In the genomic region with DNA sequence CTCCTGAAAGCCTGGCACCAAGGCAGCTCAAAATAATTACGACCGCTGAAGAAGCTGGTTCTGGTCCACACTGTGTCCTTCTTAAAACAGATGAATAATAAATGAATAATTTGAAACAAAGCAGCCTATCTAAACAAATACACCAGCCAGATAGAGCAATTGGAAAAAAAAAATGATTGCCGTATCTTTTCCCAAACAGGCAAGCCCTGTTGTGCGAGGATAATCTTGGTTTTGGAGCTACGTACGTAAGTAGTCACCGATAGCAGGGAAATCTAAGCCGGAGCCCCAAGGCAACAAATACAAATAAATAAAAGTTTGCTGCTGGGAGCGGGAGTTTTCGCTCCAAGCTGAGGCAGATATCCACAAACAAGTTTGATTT, we compare ENCODE assay signal across 8 mouse cellular contexts. TPM values are rescaled to one million over a fixed set of nuclear protein-coding genes. Genes with fewer than 3 reads are reported as not detected.
DNase-seq lines count a peak whose midpoint lies in the region; ATAC-seq and TF ChIP-seq lines count a peak whose summit lies in the region.

No protein-coding gene starts in this region.

- no peak for DNase-seq in lung, embryonic 14.5 days
- no peak for DNase-seq in lung, adult 2 months
- DNase-seq in forebrain, embryonic 14.5 days (ENCODE audit: low spot score), result peak; percentile 22
- DNase-seq in limb, embryonic 14.5 days (ENCODE audit: low spot score), result no peak
- DNase-seq in retina, postnatal 1 day, result no peak
- DNase-seq in adrenal gland, postnatal 36 days, result no peak
- DNase-seq in lung, postnatal 36 days, result no peak

- no peak for TF ChIP-seq CTCF in lung, embryonic 14.5 days (IDR thresholded peaks at IDR 0.05; ENCODE audit: low read depth)
- TF ChIP-seq CTCF in lung, adult 2 months (IDR thresholded peaks at IDR 0.05; ENCODE audit: insufficient read depth, low read length), result no peak
- TF ChIP-seq CTCF in olfactory bulb, adult 2 months (IDR thresholded peaks at IDR 0.05; ENCODE audit: insufficient read depth, low read depth, low read length), result no peak

- no peak overlapping the region for H3K9ac ChIP-seq in lung, embryonic 14.5 days
- 0 out of 2 replicates have a peak overlapping the region, but pooled peaks have one; percentile 13 for H3K9ac ChIP-seq in forebrain, embryonic 14.5 days (ENCODE audit: low read length)
- H3K9ac ChIP-seq in limb, embryonic 14.5 days (ENCODE audit: low read depth, low read length, severe bottlenecking), result peak overlapping the region; percentile 47; the same call in 1 of the 2 replicates

- H3K27ac ChIP-seq in lung, embryonic 14.5 days (ENCODE audit: low read depth), result no peak overlapping the region
- H3K27ac ChIP-seq in forebrain, embryonic 14.5 days (ENCODE audit: low read depth, low read length), result no peak overlapping the region
- H3K27ac ChIP-seq in limb, embryonic 14.5 days (replicated peaks; ENCODE audit: low read depth, low read length), result no peak overlapping the region
- H3K27ac ChIP-seq in olfactory bulb, adult 2 months (ENCODE audit: insufficient read depth, low read depth, low read length), result no peak overlapping the region

- ATAC-seq in lung, embryonic 14.5 days (ENCODE audit: insufficient read depth), result no peak
- 0 out of 2 replicates have a peak, but pooled peaks have one; percentile 12 for ATAC-seq in forebrain, embryonic 14.5 days
- ATAC-seq in limb, embryonic 14.5 days (ENCODE audit: low FRiP score, low read depth), result no peak

- no peaks in the 10 kb centered on the region for H3K36me3 ChIP-seq in lung, embryonic 14.5 days (ENCODE audit: insufficient read depth)
- H3K36me3 ChIP-seq in forebrain, embryonic 14.5 days (ENCODE audit: control insufficient read depth, insufficient read depth, low read length), result no peaks in the 10 kb centered on the region
- H3K36me3 ChIP-seq in limb, embryonic 14.5 days (ENCODE audit: control insufficient read depth, insufficient read depth, low read length), result no peaks in the 10 kb centered on the region

- peak overlapping the region; percentile 83 for H3K4me2 ChIP-seq in lung, embryonic 14.5 days
- H3K4me2 ChIP-seq in forebrain, embryonic 14.5 days (ENCODE audit: low read length), result peak overlapping the region; percentile 80
- H3K4me2 ChIP-seq in limb, embryonic 14.5 days (replicated peaks; ENCODE audit: low read depth, low read length, severe bottlenecking), result peak overlapping the region; percentile 80

- no peaks in the 10 kb centered on the region for H3K4me1 ChIP-seq in lung, embryonic 14.5 days (ENCODE audit: insufficient read depth)
- peaks cover 3% of the 10 kb centered on the region for H3K4me1 ChIP-seq in lung, adult 2 months (ENCODE audit: control insufficient read depth, insufficient read depth, low read length)
- H3K4me1 ChIP-seq in forebrain, embryonic 14.5 days (ENCODE audit: control insufficient read depth, insufficient read depth, low read length), result peaks cover 10% of the 10 kb centered on the region
- H3K4me1 ChIP-seq in limb, embryonic 14.5 days (ENCODE audit: control insufficient read depth, insufficient read depth, low read length), result peaks cover 7% of the 10 kb centered on the region
- peaks cover 8% of the 10 kb centered on the region for H3K4me1 ChIP-seq in olfactory bulb, adult 2 months (ENCODE audit: control insufficient read depth, insufficient read depth, low read length)

- no peaks in the 10 kb centered on the region for H3K9me3 ChIP-seq in lung, embryonic 14.5 days (ENCODE audit: low read depth, low read length)
- H3K9me3 ChIP-seq in forebrain, embryonic 14.5 days (replicated peaks; ENCODE audit: control insufficient read depth, low read length), result no peaks in the 10 kb centered on the region
- H3K9me3 ChIP-seq in limb, embryonic 14.5 days (ENCODE audit: control insufficient read depth, low read length), result no peaks in the 10 kb centered on the region

- 10% methylated on average over 10 of the region's 10 CpGs for WGBS in lung, embryonic 14.5 days
- WGBS in lung, adult 2 months, result 15% methylated on average over 10 of the region's 10 CpGs
- 16% methylated on average over 10 of the region's 10 CpGs for WGBS in forebrain, embryonic 14.5 days
- 22% methylated on average over 10 of the region's 10 CpGs for WGBS in limb, embryonic 14.5 days
- WGBS in olfactory bulb, adult 2 months, result 10% methylated on average over 10 of the region's 10 CpGs

- no peak for TF ChIP-seq POLR2A in lung, adult 2 months (IDR thresholded peaks at IDR 0.05; ENCODE audit: borderline replicate concordance, extremely low read depth, low read depth, low read length)
- no peak for TF ChIP-seq POLR2A in limb, embryonic 14.5 days (IDR thresholded peaks at IDR 0.05; ENCODE audit: borderline replicate concordance, extremely low read depth, insufficient read depth, insufficient read length)
- no peak for TF ChIP-seq POLR2A in olfactory bulb, adult 2 months (IDR thresholded peaks at IDR 0.05; ENCODE audit: insufficient read depth, low read depth, low read length)

- peaks cover 32% of the 10 kb centered on the region for H3K27me3 ChIP-seq in lung, embryonic 14.5 days (ENCODE audit: insufficient read depth, low read length)
- peaks cover 16% of the 10 kb centered on the region for H3K27me3 ChIP-seq in forebrain, embryonic 14.5 days (replicated peaks; ENCODE audit: control insufficient read depth, insufficient read depth, low read length)
- H3K27me3 ChIP-seq in limb, embryonic 14.5 days (ENCODE audit: control insufficient read depth, insufficient read depth, low read length), result peaks cover 18% of the 10 kb centered on the region

- peak overlapping the region; percentile 41 for H3K4me3 ChIP-seq in lung, embryonic 14.5 days (ENCODE audit: low read depth, low read length)
- no peak overlapping the region for H3K4me3 ChIP-seq in lung, adult 2 months (replicated peaks; ENCODE audit: extremely low read depth, low read depth, low read length)
- H3K4me3 ChIP-seq in forebrain, embryonic 14.5 days (ENCODE audit: low read depth, low read length), result peak overlapping the region; percentile 39
- peak overlapping the region; percentile 46 for H3K4me3 ChIP-seq in limb, embryonic 14.5 days (replicated peaks; ENCODE audit: low read length)
- H3K4me3 ChIP-seq in olfactory bulb, adult 2 months (ENCODE audit: insufficient read depth, low read depth, low read length), result peak overlapping the region; percentile 8

RNA-seq across cellular contexts. Expression of gene Scin, which starts 0.8 kb away (rescaled TPM):
- polyA plus RNA-seq in lung, embryonic 14.5 days (2014; fragmentation: Nextera tagmentation; extraction: Ambion mirVana), result 0.07 and 0.21 TPM in 2 replicates
- polyA plus RNA-seq in lung, adult 2 months (2012; rRNA removed), result 0.62 and 0.94 TPM in 2 replicates
- not detected in 2 replicates for polyA plus RNA-seq in forebrain, embryonic 14.5 days (2014; fragmentation: Nextera tagmentation; extraction: Ambion mirVana)
- polyA plus RNA-seq in limb, embryonic 14.5 days (2012; rRNA removed), result 10.4 and 11.5 TPM in 2 replicates
- 6.2 and 6.7 TPM in 2 replicates for polyA plus RNA-seq in limb, embryonic 14.5 days (2014; fragmentation: Nextera tagmentation; extraction: Ambion mirVana)
- polyA plus RNA-seq in olfactory bulb, adult 2 months (2012; ENCODE audit: insufficient read depth, insufficient read length, low replicate concordance, missing spikeins), result not detected in 2 replicates
- 1 to 10 TPM in 1 of 2 experiments, under 1 TPM in 1; 0.73 to 1.7 TPM for total RNA-seq in adrenal gland, postnatal 36 days (2021)
